Mouse (Mus musculus) spleen, adult 12 weeks (tissue): Measurements from ENCODE around the gene Sdk2.

Experiments used
- DNase-seq: peaks from one replicate; pipeline ENCODE4 v3.0.0; 2022; ENCODE audit warnings: low spot score

Gene Sdk2

GRCm38 (mm10) chr11:114046927-114047326 lies 19.9 kb downstream of the Sdk2 start:
- DNase-seq: no peak

GRCm38 (mm10) chr11:114044373-114044772 lies 22.5 kb downstream of the Sdk2 start:
- no peak for DNase-seq

- DNase-seq: no peak
Observed at GRCm38 (mm10) chr11:114043530-114043929, 23.3 kb downstream of the Sdk2 start.

GRCm38 (mm10) chr11:114040391-114041035 lies 26.3 kb downstream of the Sdk2 start:
- DNase-seq: no peak

GRCm38 (mm10) chr11:114038036-114038435 lies 28.8 kb downstream of the Sdk2 start:
- no peak for DNase-seq

- DNase-seq: no peak
Observed at GRCm38 (mm10) chr11:114031491-114031890, 35.4 kb downstream of the Sdk2 start.

- no peak for DNase-seq
Observed at GRCm38 (mm10) chr11:114030214-114030613, 36.6 kb downstream of the Sdk2 start.

- no peak for DNase-seq
Observed at GRCm38 (mm10) chr11:114028512-114028911, 38.3 kb downstream of the Sdk2 start.

GRCm38 (mm10) chr11:114028021-114028420 lies 38.8 kb downstream of the Sdk2 start:
- no peak for DNase-seq

- DNase-seq: no peak
Observed at GRCm38 (mm10) chr11:114025056-114025455, 41.8 kb downstream of the Sdk2 start.

GRCm38 (mm10) chr11:114023965-114024364 lies 42.9 kb downstream of the Sdk2 start:
- no peak for DNase-seq

- DNase-seq: no peak
Observed at GRCm38 (mm10) chr11:114022166-114022565, 44.7 kb downstream of the Sdk2 start.

- DNase-seq: no peak
Observed at GRCm38 (mm10) chr11:114019087-114019486, 47.8 kb downstream of the Sdk2 start.

GRCm38 (mm10) chr11:114016889-114017392 lies 49.9 kb downstream of the Sdk2 start:
- DNase-seq: no peak

- DNase-seq: no peak
Observed at GRCm38 (mm10) chr11:114016108-114016888, 50.5 kb downstream of the Sdk2 start.

- DNase-seq: no peak
Observed at GRCm38 (mm10) chr11:114011523-114011922, 55.3 kb downstream of the Sdk2 start.

- DNase-seq: no peak
Observed at GRCm38 (mm10) chr11:114005879-114006278, 61.0 kb downstream of the Sdk2 start.

GRCm38 (mm10) chr11:114004651-114005050 lies 62.2 kb downstream of the Sdk2 start:
- DNase-seq: no peak

GRCm38 (mm10) chr11:114003195-114003594 lies 63.7 kb downstream of the Sdk2 start:
- DNase-seq: no peak

GRCm38 (mm10) chr11:114000051-114000450 lies 66.8 kb downstream of the Sdk2 start:
- DNase-seq: no peak

GRCm38 (mm10) chr11:113998702-113999101 lies 68.1 kb downstream of the Sdk2 start:
- no peak for DNase-seq

- no peak for DNase-seq
Observed at GRCm38 (mm10) chr11:113993921-113994320, 72.9 kb downstream of the Sdk2 start.

- no peak for DNase-seq
Observed at GRCm38 (mm10) chr11:113992894-113993293, 74.0 kb downstream of the Sdk2 start.
